Mouse (Mus musculus) adrenal gland, postnatal 25 days (tissue): ENCODE measurements around the gene Lrrn4cl. TPM values are rescaled to one million over a fixed set of nuclear protein-coding genes. Genes with fewer than 3 reads are reported as not detected.
"Not testable (repeated sequence)": the region's sequence is repeated elsewhere in the genome, so short reads cannot be mapped to it uniquely, and the experiment has no call there.

ENCODE experiments used
- DNase-seq: peaks from one replicate; pipeline ENCODE4 v3.0.0; 2021; ENCODE audit warnings: mixed read lengths
- long read RNA-seq: library from polyadenylated mRNA; stranded (forward); transcript quantifications from one replicate; pipeline ENCODE4 v2.0.0, GENCODE M21; 2021
- total RNA-seq: library from RNA; stranded (reverse); gene quantifications from 2 replicates; pipeline ENCODE4 v1.2.3, GENCODE M21; 2021

Lrrn4cl gene
- 1.4 and 1.8 TPM in 2 replicates for total RNA-seq
- long read RNA-seq, partial matches to known transcripts = 0 of 3 reads
- long read RNA-seq, other reads (novel, unspliced or antisense) = 0 of 3 reads

DNA sequence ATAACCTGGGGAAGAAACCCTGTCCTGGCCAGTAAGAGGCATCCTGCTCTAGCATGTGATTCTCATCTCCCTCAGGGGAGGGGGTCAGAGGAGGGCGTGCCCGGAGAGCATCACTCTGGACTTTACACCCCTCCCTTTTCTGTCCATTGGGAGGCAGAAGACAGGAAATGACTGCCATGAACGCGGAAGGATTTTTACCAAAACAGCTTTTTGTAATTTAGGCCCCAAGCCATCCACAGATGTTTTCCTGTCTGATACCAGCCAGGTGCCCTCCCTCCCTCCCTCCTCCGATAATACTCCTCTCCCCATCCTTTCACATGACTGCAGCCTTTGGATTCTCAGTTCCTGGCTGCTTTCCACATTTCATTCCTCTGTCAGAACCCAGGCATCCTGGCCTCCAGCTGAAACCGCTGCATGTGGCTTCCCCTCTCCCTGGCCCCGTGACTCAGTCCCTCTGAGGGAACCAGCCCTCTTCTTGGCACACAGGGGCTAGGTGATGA is at the start of gene Lrrn4cl:
TSS of gene Lrrn4cl (plus strand) at position 367 of the 500 bp plus-strand sequence.
- no peak for DNase-seq

GRCm38 (mm10) chr19:8802130-8802821 is 48.3 kb upstream of the Lrrn4cl start, which contains the start of gene Zbtb3:
Zbtb3 (plus strand) TSS chr19:8802555.
- peak; percentile 86 for DNase-seq

GRCm38 (mm10) chr19:8803204-8803780 is 47.3 kb upstream of the Lrrn4cl start:
- no peak for DNase-seq

DNA sequence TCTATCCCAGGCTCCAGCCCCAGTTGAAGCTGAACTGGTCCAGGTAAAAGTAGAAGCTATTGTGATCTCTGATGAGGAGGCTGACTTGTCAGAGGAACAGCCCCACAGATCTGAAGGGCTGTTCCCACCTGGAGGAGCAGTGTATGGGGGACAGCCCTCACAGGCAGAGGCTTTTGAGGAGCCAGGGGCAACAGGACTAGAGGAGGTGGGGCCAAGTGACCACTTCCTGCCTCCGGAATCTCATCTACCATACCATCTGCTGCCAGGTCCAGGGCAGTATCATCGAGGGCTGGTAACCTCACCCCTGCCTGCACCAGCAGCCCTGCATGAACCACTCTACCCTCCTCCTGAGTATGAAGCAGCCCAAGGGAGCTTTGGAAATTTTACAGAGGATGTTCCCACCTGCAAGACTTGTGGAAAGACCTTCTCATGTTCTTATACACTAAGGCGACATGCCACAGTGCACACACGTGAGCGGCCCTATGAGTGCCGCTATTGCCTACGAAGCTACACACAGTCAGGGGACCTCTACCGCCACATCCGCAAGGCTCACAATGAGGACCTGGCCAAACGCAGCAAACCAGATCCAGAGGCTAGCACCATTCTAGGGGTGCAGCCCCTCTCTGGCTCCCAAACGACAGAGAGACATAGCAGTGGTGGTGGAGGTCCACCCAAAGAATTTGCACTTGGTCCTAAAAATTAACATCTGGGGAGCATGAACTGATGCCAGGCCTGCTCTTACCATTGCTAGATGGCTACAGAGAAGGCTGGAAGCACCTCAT is 46.5 kb upstream of the Lrrn4cl start:
- DNase-seq = no peak

DNA sequence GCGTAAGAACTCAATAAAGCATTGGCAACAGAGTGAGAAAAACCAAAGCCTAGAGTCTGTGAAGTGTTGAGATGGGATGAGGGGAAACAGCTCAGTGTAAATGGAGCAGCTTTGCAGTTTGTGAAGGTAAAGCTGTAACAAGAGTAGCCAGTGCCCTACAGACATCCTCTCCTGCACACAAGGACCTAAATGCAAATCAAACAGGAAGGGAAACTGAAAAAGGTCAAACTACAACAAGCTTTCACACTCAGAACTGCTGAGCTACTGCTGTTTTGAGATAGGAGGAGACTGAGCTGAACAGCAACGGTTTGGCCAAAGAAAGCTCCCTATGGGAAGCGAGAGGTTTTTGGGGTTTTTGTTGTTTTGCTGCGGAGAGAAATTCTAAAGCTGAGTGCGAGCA is 43.8 kb upstream of the Lrrn4cl start:
- DNase-seq = no peak

- no peak for DNase-seq
These were observed 34.8 kb upstream of the Lrrn4cl start for GRCm38 (mm10) chr19:8815812-8816211.

- DNase-seq = no peak
These were observed 33.6 kb upstream of the Lrrn4cl start for GRCm38 (mm10) chr19:8817001-8817400.

DNA sequence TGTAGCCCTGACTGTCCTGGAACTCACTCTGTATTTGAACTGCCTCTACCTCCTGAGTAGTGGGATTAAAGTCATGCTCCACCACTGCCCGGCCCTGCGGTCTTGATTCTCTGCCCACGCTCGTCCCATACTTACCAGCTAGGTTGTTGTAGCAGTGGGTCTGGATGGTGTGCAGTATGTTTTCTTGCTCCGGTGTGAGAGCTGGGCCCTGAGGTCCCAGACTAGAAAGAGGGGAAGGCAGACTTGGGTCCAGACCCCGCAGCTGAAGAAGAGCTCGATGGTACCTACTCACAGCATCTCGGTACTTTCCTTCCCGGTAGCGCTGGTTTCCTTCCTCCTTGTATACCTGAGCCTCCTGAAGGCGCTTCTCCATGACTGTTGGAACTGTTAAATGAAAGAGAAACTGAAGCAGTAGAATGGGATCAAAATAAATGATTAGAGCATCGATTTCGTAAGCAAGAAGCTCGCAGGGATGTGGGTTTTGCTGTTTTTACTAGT is 32.2 kb upstream of the Lrrn4cl start:
- DNase-seq = no peak

- peak; percentile 94 for DNase-seq
These were observed 31.6 kb upstream of the Lrrn4cl start, which contains the start of gene Ttc9c for GRCm38 (mm10) chr19:8818801-8819595. Ttc9c (minus strand) TSS chr19:8819333.

DNA sequence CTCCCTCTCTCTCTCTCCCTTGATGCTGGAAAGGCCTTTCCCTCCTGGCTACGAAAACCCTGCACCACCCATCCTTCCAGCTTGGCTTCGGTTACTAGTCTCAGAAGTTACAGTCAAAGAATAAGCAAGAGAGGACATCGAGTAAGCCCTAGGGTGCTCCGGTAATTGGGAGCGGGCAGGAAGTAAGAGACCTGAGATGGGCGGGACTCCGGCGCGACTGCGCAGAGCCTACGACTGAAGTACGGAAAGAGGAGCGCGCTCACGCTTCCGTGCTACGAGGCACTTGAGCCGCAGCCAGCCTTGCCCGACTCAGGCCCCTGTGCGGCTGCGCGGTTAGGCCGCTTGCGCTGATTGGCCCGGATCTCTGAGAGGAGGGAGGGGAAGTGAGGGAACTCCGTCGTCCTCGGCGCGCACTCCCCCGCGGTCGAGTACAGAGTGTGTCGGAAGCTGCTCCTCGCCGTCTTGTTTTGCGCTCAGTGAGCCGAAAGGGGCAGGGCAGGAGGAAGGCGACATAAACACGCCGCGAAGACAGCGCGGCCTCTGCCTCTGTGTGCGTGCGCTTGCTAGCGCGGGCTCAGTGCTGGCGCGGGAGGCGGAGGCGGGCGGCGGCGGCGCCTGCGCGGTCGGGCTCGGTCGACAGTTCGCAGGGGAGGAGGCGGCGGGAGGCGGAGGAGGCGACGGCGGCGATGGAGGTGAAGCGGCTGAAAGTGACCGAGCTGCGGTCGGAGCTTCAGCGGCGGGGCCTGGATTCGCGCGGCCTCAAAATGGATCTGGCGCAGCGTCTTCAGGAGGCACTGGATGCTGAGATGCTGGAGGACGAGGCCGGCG is 30.8 kb upstream of the Lrrn4cl start, which contains the start of gene Hnrnpul2:
TSS of gene Hnrnpul2 (plus strand) at position 415 of the 828 bp plus-strand sequence.
- peak; percentile 99 for DNase-seq

DNA sequence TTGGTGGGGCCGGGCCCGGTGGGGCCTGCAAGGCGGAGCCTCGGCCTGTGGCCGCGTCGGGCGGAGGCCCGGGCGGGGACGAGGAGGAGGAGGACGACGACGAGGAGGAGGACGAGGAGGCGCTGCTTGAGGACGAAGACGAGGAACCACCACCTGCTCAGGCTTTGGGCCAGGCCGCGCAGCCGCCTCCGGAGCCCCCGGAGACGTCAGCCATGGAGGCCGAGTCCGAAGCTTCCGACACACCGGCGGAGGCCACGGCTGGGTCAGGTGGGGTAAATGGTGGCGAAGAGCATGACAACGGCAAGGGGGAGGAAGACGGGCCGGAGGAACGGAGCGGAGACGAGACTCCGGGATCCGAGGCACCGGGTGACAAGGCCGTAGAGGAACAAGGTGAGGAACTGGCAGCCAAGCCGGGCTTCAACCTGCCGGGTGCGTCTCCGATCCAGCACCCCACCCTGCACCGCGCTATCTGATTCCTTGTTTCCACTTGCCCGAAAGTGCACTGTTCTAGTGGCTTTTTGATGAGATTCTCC is 30.1 kb upstream of the Lrrn4cl start:
- no peak for DNase-seq

DNA sequence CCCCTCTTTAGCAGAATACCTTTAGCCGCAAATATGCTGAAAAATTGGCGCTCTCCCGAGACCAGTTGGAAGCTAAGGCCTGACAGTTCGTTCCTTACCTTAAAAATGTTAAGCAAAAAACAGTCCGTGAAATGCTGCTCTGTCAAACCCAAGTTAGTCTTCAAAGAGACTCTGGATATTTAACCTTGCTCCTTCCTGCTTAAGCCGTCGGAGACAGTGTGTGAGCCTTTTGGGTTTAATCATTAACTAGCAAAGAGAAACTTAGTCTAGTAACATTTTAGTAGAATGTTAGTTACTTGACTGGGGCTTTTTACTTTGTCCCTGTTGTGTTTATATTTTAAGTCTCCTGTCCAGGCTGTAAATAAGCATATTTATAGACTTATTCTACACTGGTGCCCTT is 29.4 kb upstream of the Lrrn4cl start:
- DNase-seq = no peak

DNA sequence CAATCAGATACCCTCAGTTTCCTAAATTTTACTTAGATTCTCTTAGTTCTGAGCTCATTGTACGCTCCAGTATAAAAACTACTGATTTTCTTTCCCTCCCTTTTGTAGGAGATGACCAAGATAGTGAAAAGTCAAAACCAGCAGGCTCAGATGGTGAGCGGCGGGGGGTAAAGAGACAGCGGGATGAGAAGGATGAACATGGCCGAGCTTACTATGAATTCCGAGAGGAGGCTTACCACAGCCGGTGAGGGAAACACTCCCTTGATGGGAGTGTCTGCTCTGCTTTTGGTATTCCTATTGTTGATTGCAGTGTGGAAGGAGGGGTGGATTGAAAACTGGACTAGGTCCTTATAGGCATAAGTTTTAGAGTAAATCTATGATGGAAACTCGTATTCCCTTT is 27.9 kb upstream of the Lrrn4cl start:
- DNase-seq = no peak

GRCm38 (mm10) chr19:8829660-8830059 is 20.9 kb upstream of the Lrrn4cl start, which contains the start of gene AC129217.1:
AC129217.1 (plus strand) TSS chr19:8829773.
- no peak for DNase-seq

GRCm38 (mm10) chr19:8830664-8831063 is 19.9 kb upstream of the Lrrn4cl start:
- no peak for DNase-seq

DNA sequence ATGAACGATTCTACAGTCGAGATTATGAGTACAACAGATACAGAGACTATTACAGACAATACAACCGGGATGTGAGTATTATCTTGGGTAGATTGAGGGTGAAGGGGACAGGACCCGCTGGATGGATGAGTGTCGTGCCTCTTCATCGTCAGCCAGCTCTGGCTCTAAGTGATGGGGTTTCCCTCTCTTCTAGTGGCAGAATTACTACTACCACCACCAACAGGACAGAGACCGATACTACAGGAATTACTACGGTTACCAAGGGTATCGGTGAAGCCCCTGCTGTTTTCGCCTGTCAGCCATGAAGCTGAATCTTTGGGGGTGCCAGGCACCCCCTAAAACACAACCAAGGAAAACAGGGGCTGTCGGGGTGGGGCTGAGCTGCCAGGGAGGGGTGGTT is 19.3 kb upstream of the Lrrn4cl start:
- DNase-seq = no peak

DNA sequence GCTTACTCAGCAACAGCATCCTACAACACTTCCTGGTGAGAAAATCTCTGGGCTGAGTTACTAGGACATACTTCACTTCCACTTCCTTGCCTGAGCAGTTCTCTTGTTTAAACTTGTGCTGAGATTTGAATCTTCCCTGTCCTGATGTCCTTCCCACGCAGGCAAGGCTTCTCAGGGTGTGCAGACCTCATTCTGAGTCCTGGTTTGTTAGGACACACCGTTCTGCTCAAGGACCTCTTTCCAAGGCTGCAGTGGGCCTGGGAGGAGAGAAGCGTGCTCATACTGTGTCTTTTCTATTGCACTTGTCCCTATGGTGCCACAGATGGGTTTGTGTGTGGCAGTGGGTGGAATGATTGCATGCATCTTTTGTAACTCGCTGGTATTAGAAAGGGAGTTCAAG is 17.6 kb upstream of the Lrrn4cl start:
- no peak for DNase-seq

DNA sequence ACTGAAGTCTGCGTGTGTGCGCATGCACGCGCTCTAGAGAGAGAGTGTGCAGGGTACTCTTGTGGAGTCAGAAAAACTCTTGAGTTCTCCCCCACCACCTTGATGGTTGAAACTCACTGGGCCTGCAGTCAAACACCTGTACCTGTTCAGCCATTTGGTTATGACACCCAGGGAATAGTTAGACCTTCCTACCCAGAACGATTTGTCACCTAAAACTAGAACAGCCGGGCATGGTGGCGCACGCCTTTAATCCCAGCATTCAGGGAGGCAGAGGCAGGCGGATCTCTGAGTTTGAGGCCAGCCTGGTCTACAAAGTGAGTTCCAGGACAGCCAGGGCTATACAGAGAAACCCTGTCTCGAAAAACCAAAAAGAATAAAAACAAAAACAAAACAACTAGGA is 14.2 kb upstream of the Lrrn4cl start:
- DNase-seq = not testable (repeated sequence)

DNA sequence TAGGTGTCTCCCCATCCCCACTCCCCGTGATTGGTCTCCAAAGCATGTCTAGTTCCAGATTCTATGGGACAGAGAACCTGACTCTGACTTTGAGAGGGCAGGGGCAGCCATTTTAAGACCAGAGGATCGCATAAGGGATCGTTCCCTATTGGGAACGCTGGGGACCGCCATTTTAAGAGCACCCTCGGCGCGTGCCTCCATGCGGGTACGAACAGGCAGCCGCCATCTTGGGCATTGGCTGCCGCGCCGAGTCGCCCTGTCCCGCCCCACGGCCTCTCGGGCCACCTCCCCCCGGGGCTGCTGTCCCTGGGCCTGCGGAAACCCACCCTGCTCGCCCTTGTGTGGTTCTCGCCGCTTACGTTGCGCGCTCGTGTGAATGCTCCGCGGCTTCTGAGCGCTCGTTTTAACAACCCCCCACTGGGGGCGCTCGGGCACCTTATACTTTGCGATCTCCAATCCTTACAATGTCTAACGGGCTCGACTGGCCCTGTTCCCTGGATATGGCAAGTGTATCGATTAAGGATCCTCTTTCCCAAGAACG is 13.2 kb upstream of the Lrrn4cl start, which contains the start of gene Bscl2:
TSS of gene Bscl2 (plus strand) at position 217 of the 541 bp plus-strand sequence.
- DNase-seq = peak; percentile 73
